Mouse (Mus musculus) gastrocnemius, adult 2 months (tissue): Measurements from ENCODE around the gene Ddx39b. TPM values are rescaled to one million over a fixed set of nuclear protein-coding genes. Genes with fewer than 3 reads are reported as not detected.
A peak's percentile ranks its signal among the peaks of the same experiment; 100 is the strongest.
"Not testable (repeated sequence)": the region's sequence is repeated elsewhere in the genome, so short reads cannot be mapped to it uniquely, and the experiment has no call there.

Source experiments
- DNase-seq: peaks from one replicate; pipeline ENCODE4 v3.0.0; 2022
- H3K27ac ChIP-seq: fragments of 200-600 bp; 2 replicates; pipeline ENCODE4 v1.8.1; 2022; ENCODE audit warnings: mild to moderate bottlenecking
- H3K4me3 ChIP-seq: fragments of 200-600 bp; 2 replicates; pipeline ENCODE4 v1.8.1; 2022; ENCODE audit warnings: mild to moderate bottlenecking, moderate library complexity
- CTCF ChIP-seq: fragments of 200-600 bp; IDR thresholded peaks from 2 replicates; pipeline ENCODE4 v1.8.1; 2022; ENCODE audit warnings: antibody characterized with exemption, mild to moderate bottlenecking, moderate library complexity
- intact Hi-C: fragments of 180-260 bp; cut with DNase I; formaldehyde crosslinking; loops from one replicate; pipeline ENCODE4 v1.15.1; 2025
- microRNA-seq: library from miRNA; unstranded; fragments of <30 nt; microRNA quantifications from one replicate; pipeline ENCODE4 v1.2.0, GENCODE M21; 2021
- total RNA-seq, 2 experiments: library from RNA; stranded (reverse); gene quantifications; 2 replicates each; pipeline ENCODE4 v1.2.3; 2021

Ddx39b gene
- total RNA-seq, 2 experiments from 2014 or later: 83.8 to 94.7 TPM

GRCm38 (mm10) chr17:35278957-35279688 lies 37.6 kb downstream of the Ddx39b start:
- no peak; the same call in 1 of the 2 replicates for TF ChIP-seq CTCF
- intact Hi-C loops: loop anchor here (2.0 kb wide), 1 partner anchor 1318 kb away; no protein-coding TSS in a partner anchor
- no peak overlapping the region for H3K4me3 ChIP-seq

GRCm38 (mm10) chr17:35280276-35280675 lies 38.7 kb downstream of the Ddx39b start:
- no peak overlapping the region for H3K4me3 ChIP-seq
- intact Hi-C loops: no loop called here
- TF ChIP-seq CTCF: no peak
- no peak for DNase-seq
- H3K27ac ChIP-seq: no peak overlapping the region

More at GRCm38 (mm10) chr17:35278957-35279688, 37.6 kb downstream of the Ddx39b start:
- no peak for DNase-seq
- no peak overlapping the region for H3K27ac ChIP-seq

- H3K4me3 ChIP-seq: no peak overlapping the region
- no peak overlapping the region for H3K27ac ChIP-seq
- intact Hi-C loops: no loop called here
- no peak for DNase-seq
- TF ChIP-seq CTCF: no peak
Measured at GRCm38 (mm10) chr17:35285431-35285830, 43.9 kb downstream of the Ddx39b start.

GRCm38 (mm10) chr17:35295796-35296195 lies 54.2 kb downstream of the Ddx39b start:
- peak; percentile 74 for TF ChIP-seq CTCF
- H3K4me3 ChIP-seq, intact Hi-C loops, H3K27ac ChIP-seq: not testable (repeated sequence)
- DNase-seq: peak; percentile 45

GRCm38 (mm10) chr17:35300261-35300945 lies 58.9 kb downstream of the Ddx39b start:
- H3K27ac ChIP-seq, intact Hi-C loops, DNase-seq, H3K4me3 ChIP-seq: not testable (repeated sequence)

- Histone ChIP-seq H3K27ac (no peak overlapping the region), H3K4me3 (no peak overlapping the region; the same call in 1 of the 2 replicates)
- intact Hi-C loops: loop anchor here (2.0 kb wide), 1 partner anchor 43 kb away; no protein-coding TSS in a partner anchor
- DNase-seq: peak; percentile 92
- TF ChIP-seq CTCF: peak; percentile 82
Measured at GRCm38 (mm10) chr17:35301645-35302258, 60.2 kb downstream of the Ddx39b start.

GRCm38 (mm10) chr17:35303271-35303670 lies 61.7 kb downstream of the Ddx39b start:
- intact Hi-C loops: loop anchor here (2.0 kb wide), 1 partner anchor 44 kb away; no protein-coding TSS in a partner anchor
- no peak for TF ChIP-seq CTCF

More at GRCm38 (mm10) chr17:35303271-35303670, 61.7 kb downstream of the Ddx39b start:
- no peak overlapping the region for H3K27ac ChIP-seq
- no peak overlapping the region for H3K4me3 ChIP-seq
- no peak for DNase-seq

Small RNA genes lying within 50 kb of the gene (microRNA-seq; reads per million reads assigned to microRNA genes)
- not detected for gene Mir6973a
- not detected for gene Mir6974
- not detected for gene Mir6975
- gene Mir8094: not detected

Other genes with a start within 250 kb of the Ddx39b start
- gene Vars, start 240.8 kb upstream of the Ddx39b start, total RNA-seq: 10 to 100 TPM; 31.0 to 35.2 TPM
- 10 to 100 TPM in 1 of 2 experiments, 1 to 10 TPM in 1; 7.8 to 14.4 TPM for gene Vwa7, start 225.2 kb upstream of the Ddx39b start, total RNA-seq
- gene Sapcd1, start 213.7 kb upstream of the Ddx39b start, total RNA-seq: not detected
- gene Msh5, start 195.0 kb upstream of the Ddx39b start, total RNA-seq: not detected
- gene Clic1, start 191.8 kb upstream of the Ddx39b start, total RNA-seq: 10 to 100 TPM in 1 of 2 experiments, 1 to 10 TPM in 1; 7.2 to 11.3 TPM
- 1 to 10 TPM; 6.9 to 9.3 TPM for gene Ddah2, start 182.7 kb upstream of the Ddx39b start, total RNA-seq
- not detected for gene Ly6g6c, start 176.4 kb upstream of the Ddx39b start, total RNA-seq
- gene Mpig6b, start 175.6 kb upstream of the Ddx39b start, total RNA-seq: not detected
- gene Ly6g6e, start 164.8 kb upstream of the Ddx39b start, total RNA-seq: not detected
- gene Ly6g6d, start 163.7 kb upstream of the Ddx39b start, total RNA-seq: 1 to 10 TPM in 1 of 2 experiments, under 1 TPM in 1; 0.50 to 1.9 TPM
- gene Ly6g6f, start 156.1 kb upstream of the Ddx39b start, total RNA-seq: not detected
- 10 to 100 TPM; 74.2 to 99.7 TPM for gene Abhd16a, start 152.5 kb upstream of the Ddx39b start, total RNA-seq
- not detected for gene Ly6g5c, start 133.5 kb upstream of the Ddx39b start, total RNA-seq
- under 1 TPM in 1 of 2 experiments, not detected in 1; 0.36 TPM for gene Ly6g5b, start 126.3 kb upstream of the Ddx39b start, total RNA-seq
- gene Gpank1, start 120.3 kb upstream of the Ddx39b start, total RNA-seq: 1 to 10 TPM; 8.5 to 8.7 TPM
- 100 to 1,000 TPM; 186 to 187 TPM for gene Csnk2b, start 119.7 kb upstream of the Ddx39b start, total RNA-seq
- 10 to 100 TPM; 13.6 to 24.6 TPM for gene D17H6S53E, start 115.4 kb upstream of the Ddx39b start, total RNA-seq
- gene Apom, start 109.7 kb upstream of the Ddx39b start, total RNA-seq: not detected
- 100 to 1,000 TPM; 233 to 244 TPM for gene Bag6, start 106.6 kb upstream of the Ddx39b start, total RNA-seq
- gene Prrc2a, start 76.8 kb upstream of the Ddx39b start, total RNA-seq: 100 to 1,000 TPM in 1 of 2 experiments, 10 to 100 TPM in 1; 98.7 to 120 TPM
- under 1 TPM in 1 of 2 experiments, not detected in 1; 0.75 TPM for gene Aif1, start 65.7 kb upstream of the Ddx39b start, total RNA-seq
- gene Lst1, start 53.3 kb upstream of the Ddx39b start, total RNA-seq: 1 to 10 TPM in 1 of 2 experiments, under 1 TPM in 1; 0.67 to 1.2 TPM
- gene Ltb, start 47.3 kb upstream of the Ddx39b start, total RNA-seq: not detected
- not detected for gene Tnf, start 39.7 kb upstream of the Ddx39b start, total RNA-seq
- gene Lta, start 36.4 kb upstream of the Ddx39b start, total RNA-seq: under 1 TPM in 1 of 2 experiments, not detected in 1; 0.41 TPM
- gene Gm16181, start 20.9 kb upstream of the Ddx39b start, total RNA-seq: not detected
- 1 to 10 TPM; 1.9 to 2.0 TPM for gene Atp6v1g2, start 8.1 kb upstream of the Ddx39b start, total RNA-seq
- gene Nfkbil1, start 6.0 kb upstream of the Ddx39b start, total RNA-seq: 1 to 10 TPM; 7.0 to 7.8 TPM
- 10 to 100 TPM; 30.4 to 38.5 TPM for gene H2-D1, start 21.0 kb downstream of the Ddx39b start, total RNA-seq
- under 1 TPM; 0.25 to 0.36 TPM for gene H2-Q1, start 78.7 kb downstream of the Ddx39b start, total RNA-seq
- gene H2-Q2, start 100.5 kb downstream of the Ddx39b start, total RNA-seq: under 1 TPM; 0.17 to 0.20 TPM
- gene H2-Q4, start 137.9 kb downstream of the Ddx39b start, total RNA-seq: 1 to 10 TPM; 3.1 to 3.5 TPM
- under 1 TPM in 1 of 2 experiments, not detected in 1; 0.18 TPM for gene H2-Q6, start 183.1 kb downstream of the Ddx39b start, total RNA-seq
- gene H2-Q7, start 197.4 kb downstream of the Ddx39b start, total RNA-seq: under 1 TPM; 0.61 to 0.82 TPM
- gene H2-Q10, start 228.3 kb downstream of the Ddx39b start, total RNA-seq: under 1 TPM; 0.05 to 0.33 TPM